In the genomic region with DNA sequence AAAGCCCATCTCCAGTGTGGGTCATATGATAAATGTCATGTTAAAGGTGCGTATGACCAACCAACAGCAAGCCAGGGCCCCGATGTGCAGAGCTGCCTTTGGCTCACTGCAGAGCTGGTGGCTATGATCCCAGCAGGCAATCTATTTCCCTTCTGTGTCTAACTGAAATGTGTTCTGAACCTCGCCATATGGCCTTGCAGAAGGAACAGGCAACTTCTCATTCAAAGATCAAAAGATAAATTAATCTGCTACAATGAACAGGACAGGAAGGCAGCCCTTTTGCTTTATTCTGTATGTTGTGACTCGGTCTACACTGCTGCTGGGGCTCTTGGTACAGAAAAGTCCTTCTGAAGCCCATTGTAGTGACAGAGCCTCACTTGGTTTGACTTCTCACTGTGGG, we compare ENCODE assay signal across 23 mouse cellular contexts. TPM values are rescaled to one million over a fixed set of nuclear protein-coding genes. Genes with fewer than 3 reads are reported as not detected.
DNase-seq lines count a peak whose midpoint lies in the region; ATAC-seq and TF ChIP-seq lines count a peak whose summit lies in the region.
"Had no signal": no experiment of that assay in that cellular context is flagged by ENCODE, and none has a peak within 500 bp of the region (broad histone marks: within the 10 kb centered on the region; RNA-seq: fewer than 3 reads in every experiment).

No protein-coding gene starts in this region.

- no peaks in the 10 kb centered on the region for H3K36me3 ChIP-seq in forebrain, embryonic 14.5 days (ENCODE audit: control insufficient read depth, insufficient read depth, low read length)
- H3K36me3 ChIP-seq in forebrain, embryonic 10.5 days (replicated peaks): no peaks in the 10 kb centered on the region
- H3K36me3 ChIP-seq: embryonic facial prominence, embryonic 12.5 days; kidney, embryonic 15.5 days; limb, embryonic 12.5 days; liver, embryonic 15.5 days; neural tube, embryonic 13.5 days had no signal

- no peak overlapping the region for H3K27ac ChIP-seq in forebrain, embryonic 14.5 days (ENCODE audit: low read depth, low read length)
- H3K27ac ChIP-seq in forebrain, embryonic 10.5 days: no peak overlapping the region
- H3K27ac ChIP-seq: embryonic facial prominence, embryonic 12.5 days; gastrocnemius, adult 2 months; kidney, embryonic 15.5 days; limb, embryonic 12.5 days; liver, embryonic 15.5 days; neural tube, embryonic 13.5 days had no signal

- no peak overlapping the region for H3K4me3 ChIP-seq in forebrain, embryonic 14.5 days (ENCODE audit: low read depth, low read length)
- no peak overlapping the region for H3K4me3 ChIP-seq in forebrain, embryonic 10.5 days
- H3K4me3 ChIP-seq: embryonic facial prominence, embryonic 12.5 days; gastrocnemius, adult 2 months; kidney, embryonic 15.5 days; limb, embryonic 12.5 days; liver, embryonic 15.5 days; neural tube, embryonic 13.5 days had no signal

- no peak overlapping the region for H3K9ac ChIP-seq in forebrain, embryonic 14.5 days (ENCODE audit: low read length)
- H3K9ac ChIP-seq: embryonic facial prominence, embryonic 12.5 days; kidney, embryonic 15.5 days; limb, embryonic 12.5 days; liver, embryonic 15.5 days; neural tube, embryonic 13.5 days had no signal

- no peaks in the 10 kb centered on the region for H3K9me3 ChIP-seq in forebrain, embryonic 14.5 days (replicated peaks; ENCODE audit: control insufficient read depth, low read length)
- no peaks in the 10 kb centered on the region for H3K9me3 ChIP-seq in forebrain, embryonic 10.5 days
- H3K9me3 ChIP-seq: embryonic facial prominence, embryonic 12.5 days; kidney, embryonic 15.5 days; limb, embryonic 12.5 days; liver, embryonic 15.5 days; neural tube, embryonic 13.5 days had no signal

- peaks cover 3% of the 10 kb centered on the region for H3K4me1 ChIP-seq in forebrain, embryonic 14.5 days (ENCODE audit: control insufficient read depth, insufficient read depth, low read length)
- peaks cover 6% of the 10 kb centered on the region for H3K4me1 ChIP-seq in forebrain, embryonic 10.5 days
- H3K4me1 ChIP-seq: embryonic facial prominence, embryonic 12.5 days; kidney, embryonic 15.5 days; limb, embryonic 12.5 days; liver, embryonic 15.5 days had no signal

- WGBS in forebrain, embryonic 14.5 days: 56% methylated on average over 4 of the region's 4 CpGs
- 89% methylated on average over 4 of the region's 4 CpGs for WGBS in forebrain, embryonic 10.5 days

- no peak for ATAC-seq in forebrain, embryonic 14.5 days
- ATAC-seq: activated CD4-positive, CD25-positive, alpha-beta regulatory T cell, adult 4 months; hindbrain, embryonic 16.5 days had no signal

- no peak overlapping the region for H3K4me2 ChIP-seq in forebrain, embryonic 14.5 days (ENCODE audit: low read length)
- H3K4me2 ChIP-seq: embryonic facial prominence, embryonic 12.5 days; kidney, embryonic 15.5 days; limb, embryonic 12.5 days; liver, embryonic 15.5 days; neural tube, embryonic 13.5 days had no signal

- TF ChIP-seq POLR2A in brain, embryonic 14.5 days (IDR thresholded peaks at IDR 0.05; ENCODE audit: borderline replicate concordance, extremely low read depth, insufficient read depth, insufficient read length, poor library complexity, severe bottlenecking): no peak

- no peak for TF ChIP-seq CTCF in brain, embryonic 14.5 days (IDR thresholded peaks at IDR 0.05; ENCODE audit: borderline replicate concordance, extremely low read depth, insufficient read depth, insufficient read length)

- peak; percentile 62 for DNase-seq in forebrain, embryonic 14.5 days (ENCODE audit: low spot score)
- DNase-seq in forebrain, embryonic 10.5 days (ENCODE audit: extremely low spot score, low spot score): no peak
- peak; percentile 63 for DNase-seq in brain, embryonic 14.5 days (ENCODE audit: low read depth)
- DNase-seq in cerebellum, postnatal 14 days: peak; percentile 52 to 70
- peak; percentile 63 for DNase-seq in layer of hippocampus, adult 9-11 months
- DNase-seq in gastrocnemius, postnatal 10 days: no peak
- DNase-seq in retina, embryonic 14.5 days (ENCODE audit: low spot score): no peak
- DNase-seq in c-Kit-positive CD71-positive TER-119-positive erythroid progenitor cells, embryonic 14.5 days (ENCODE audit: low spot score): no peak
- DNase-seq: adrenal gland, postnatal 36 days; gastrocnemius, adult 2 months; heart, postnatal 14 days; lung, postnatal 10 days had no signal

- peaks cover 3% of the 10 kb centered on the region; the same call in 1 of the 2 replicates for H3K27me3 ChIP-seq in forebrain, embryonic 14.5 days (replicated peaks; ENCODE audit: control insufficient read depth, insufficient read depth, low read length)
- peaks cover 22% of the 10 kb centered on the region; the same call in 1 of the 2 replicates for H3K27me3 ChIP-seq in forebrain, embryonic 10.5 days (ENCODE audit: poor library complexity, severe bottlenecking)
- H3K27me3 ChIP-seq: embryonic facial prominence, embryonic 12.5 days; kidney, embryonic 15.5 days; limb, embryonic 12.5 days; liver, embryonic 15.5 days had no signal

RNA-seq across cellular contexts. Expression of gene 4930469K13Rik, which starts 46.1 kb away (rescaled TPM):
- not detected in 2 replicates for polyA plus RNA-seq in forebrain, embryonic 14.5 days (2014; fragmentation: Nextera tagmentation; extraction: Ambion mirVana)
- polyA plus RNA-seq in forebrain, embryonic 10.5 days (2016; fragmentation: Nextera tagmentation; extraction: Ambion mirVana): not detected in 2 replicates
- 0.26 TPM in 1 of 2 replicates, not detected in the other for polyA plus RNA-seq in brain, embryonic 14.5 days (2012; rRNA removed)
- total RNA-seq in gastrocnemius, postnatal 10 days (2021): not detected
- total RNA-seq: adrenal gland, postnatal 36 days; common myeloid progenitor, adult 5-6 weeks; gastrocnemius, adult 2 months; heart, postnatal 14 days; left cerebral cortex, adult 18-20 months; megakaryocyte-erythroid progenitor cell, adult 5-6 weeks; monocyte, adult 5-6 weeks had no signal
- polyA plus RNA-seq: embryonic facial prominence, embryonic 12.5 days; limb, embryonic 12.5 days; liver, embryonic 15.5 days had no signal

Comparison
In these comparisons a context has a peak if more than half of its experiments do, and no peak if none do; other contexts are left out.
1. DNase-seq: peak in forebrain, embryonic 14.5 days (single experiment), brain, embryonic 14.5 days (single experiment), cerebellum, postnatal 14 days (2 of 2) and layer of hippocampus, adult 9-11 months (single experiment); none in forebrain, embryonic 10.5 days (single experiment), gastrocnemius, postnatal 10 days (single experiment), retina, embryonic 14.5 days (single experiment) and c-Kit-positive CD71-positive TER-119-positive erythroid progenitor cells, embryonic 14.5 days (single experiment).